Mouse (Mus musculus): ENCODE results near the gene Mrps23.

The Mrps23 gene

DNA sequence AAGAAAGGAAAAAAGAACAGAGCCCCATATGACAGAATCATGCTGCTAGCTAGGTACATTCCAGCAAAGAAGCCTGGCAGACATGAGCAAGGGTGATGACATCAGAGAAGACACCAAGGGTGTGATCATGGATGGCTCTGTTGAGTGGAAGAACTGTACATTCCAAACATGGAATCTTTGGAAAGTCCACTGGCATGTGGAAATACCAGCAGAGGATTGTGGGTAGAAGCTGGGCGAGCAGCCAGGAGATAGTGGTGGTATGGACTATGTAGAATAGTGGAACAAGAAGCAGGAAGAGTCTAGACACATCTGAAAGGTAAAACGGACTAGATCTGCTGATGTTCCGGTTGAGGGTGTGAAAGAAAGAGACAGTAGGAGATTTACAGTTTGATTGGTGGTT lies 46.4 kb downstream of the Mrps23 start:
- no peak for DNase-seq (ENCODE audit: low spot score)

DNA sequence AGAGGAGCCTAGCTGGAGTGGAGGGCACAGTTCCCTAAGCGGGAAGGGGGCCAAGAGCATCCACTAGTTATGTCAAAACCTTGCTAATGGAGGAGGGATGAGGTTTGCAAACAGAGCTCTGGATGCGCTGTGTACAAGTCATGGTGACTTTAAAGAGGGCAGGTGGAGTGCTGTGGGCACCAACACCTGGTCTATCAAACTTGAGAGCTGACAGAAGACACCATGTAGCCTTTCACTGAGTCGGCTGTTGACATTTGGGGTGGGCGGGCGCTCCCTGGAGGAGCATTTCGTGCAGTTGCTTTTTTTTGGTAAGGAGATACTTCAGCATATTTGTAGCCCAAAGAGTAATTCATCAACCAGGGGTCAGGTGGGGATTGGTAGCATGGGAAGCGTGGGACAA lies 47.1 kb downstream of the Mrps23 start:
- no peak for DNase-seq (ENCODE audit: low spot score)

DNA sequence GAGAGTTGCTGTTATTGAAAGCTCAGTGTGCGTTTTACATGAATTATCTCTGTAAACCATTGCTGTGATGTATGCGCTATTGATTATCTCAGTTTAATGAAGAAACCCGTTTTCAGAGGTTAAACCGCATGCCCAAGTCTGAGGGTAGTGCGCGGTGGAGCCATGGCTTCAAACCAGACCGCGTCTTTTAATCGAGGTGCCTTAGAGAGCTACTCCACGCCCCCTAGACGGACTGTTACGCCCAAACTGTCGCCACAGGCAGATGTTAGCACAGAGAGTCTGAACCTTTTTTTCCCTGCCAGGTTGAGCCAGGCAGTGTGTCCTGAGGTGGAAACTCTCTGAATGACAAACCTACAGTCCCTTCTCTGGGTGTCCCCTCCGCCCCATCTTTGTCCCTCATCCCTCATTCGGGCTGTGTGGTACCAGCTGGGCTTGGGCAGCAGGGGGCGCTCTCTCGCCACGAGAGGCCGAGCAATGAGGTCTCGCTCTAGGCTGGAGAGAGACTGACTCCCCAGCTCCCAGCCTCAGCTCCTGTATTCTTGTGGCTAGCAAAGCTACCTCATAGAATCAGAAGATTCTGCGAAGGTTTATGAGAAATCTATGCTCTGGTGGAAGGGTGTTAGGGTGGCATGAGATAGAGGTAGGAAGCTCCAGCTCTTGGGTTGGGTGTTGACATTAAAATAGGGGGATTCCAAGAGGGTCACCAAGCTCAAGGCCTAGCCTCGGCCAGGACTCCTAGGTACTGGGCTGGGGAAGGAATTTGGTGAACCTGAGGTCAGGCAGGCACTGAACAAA lies 48.0 kb downstream of the Mrps23 start:
- peak; percentile 59 for DNase-seq (ENCODE audit: low spot score)

DNA sequence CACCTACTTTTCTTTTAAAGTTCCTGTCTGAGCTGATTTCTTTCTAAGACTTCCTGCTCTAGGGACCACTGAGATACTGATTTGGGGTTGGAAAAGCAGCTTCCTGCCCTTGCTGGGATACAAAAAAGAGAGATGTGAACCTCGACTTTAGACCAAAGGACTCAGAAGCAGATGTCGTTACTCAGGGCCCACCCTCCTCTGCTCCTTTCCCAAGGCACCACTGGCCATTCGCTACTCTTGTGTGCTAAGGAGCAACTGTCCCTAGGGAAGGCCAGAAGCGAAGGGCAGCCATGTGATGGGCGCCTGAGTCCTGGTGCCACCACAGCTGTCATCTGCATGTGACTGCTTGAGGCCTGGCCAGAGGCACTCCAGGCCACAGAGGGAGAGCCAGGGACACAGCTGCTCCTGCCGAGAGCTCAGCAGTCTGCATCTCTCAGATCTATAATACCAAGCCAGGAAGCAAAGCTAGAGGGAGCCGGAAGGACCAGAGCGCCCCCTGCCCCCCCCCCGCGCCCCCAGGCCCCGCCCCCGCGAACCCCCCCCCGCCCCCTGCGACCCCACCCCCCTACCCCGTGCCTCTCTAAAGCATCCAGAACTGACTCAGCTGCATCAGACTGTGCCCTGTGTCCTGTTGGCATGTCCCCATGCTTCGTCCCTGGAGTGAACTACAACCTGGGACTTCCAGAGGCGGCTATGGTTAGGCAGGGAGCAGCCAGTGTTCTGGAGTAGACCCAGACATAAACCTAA lies 48.8 kb downstream of the Mrps23 start:
- no peak for DNase-seq (ENCODE audit: low spot score)

DNA sequence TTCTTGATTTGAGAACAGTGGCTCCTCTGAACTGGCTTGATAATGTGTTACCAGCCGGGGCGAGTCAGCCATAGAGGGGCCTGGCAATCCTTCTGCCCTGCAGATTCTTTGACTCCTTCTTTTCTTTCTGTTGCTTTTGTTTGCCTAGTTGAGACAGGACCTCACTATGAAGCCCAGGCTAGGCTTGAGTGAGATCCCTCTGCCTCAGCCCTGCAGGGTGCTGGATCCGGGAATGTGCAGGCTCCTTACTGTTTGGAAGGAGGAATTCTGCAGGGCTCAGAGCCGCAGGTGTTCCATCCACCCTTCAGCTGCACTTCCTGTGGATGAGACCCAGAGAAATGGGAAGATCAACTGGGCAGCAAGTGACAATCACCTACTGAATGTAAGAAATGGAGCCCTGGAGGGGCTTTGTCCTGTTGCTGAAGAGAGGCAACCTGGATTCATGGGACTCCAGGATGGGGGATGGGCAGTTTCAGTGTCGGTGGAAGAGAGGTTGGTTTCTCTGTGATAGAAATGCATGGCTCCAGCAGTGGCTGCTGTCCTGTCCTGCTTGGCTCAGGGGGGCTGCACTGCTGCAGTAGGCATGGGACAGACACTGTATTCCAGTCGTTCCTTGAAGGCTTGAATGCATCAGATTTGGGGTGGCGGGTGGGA lies 49.5 kb downstream of the Mrps23 start:
- no peak for DNase-seq (ENCODE audit: low spot score)

DNA sequence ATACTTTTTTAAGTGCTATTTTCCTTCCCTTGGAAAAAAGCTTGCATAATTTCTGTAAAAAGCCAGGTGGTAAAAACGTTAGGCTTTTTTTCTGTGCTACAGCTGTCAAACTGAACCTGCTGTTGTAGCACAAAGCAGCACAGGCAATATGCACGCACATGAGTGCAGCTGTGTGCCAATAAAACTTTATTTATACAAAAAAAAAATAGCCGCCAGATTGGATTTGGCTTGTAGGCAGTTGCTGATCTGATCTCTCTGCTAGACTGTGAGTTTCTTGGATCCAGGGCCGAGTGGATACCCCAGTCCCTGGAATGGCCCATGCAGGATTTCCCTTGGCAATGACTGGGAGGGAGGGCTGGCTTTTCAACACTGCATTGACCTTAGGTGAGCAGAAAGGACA lies 53.5 kb downstream of the Mrps23 start:
- DNase-seq (ENCODE audit: low spot score): no peak

DNA sequence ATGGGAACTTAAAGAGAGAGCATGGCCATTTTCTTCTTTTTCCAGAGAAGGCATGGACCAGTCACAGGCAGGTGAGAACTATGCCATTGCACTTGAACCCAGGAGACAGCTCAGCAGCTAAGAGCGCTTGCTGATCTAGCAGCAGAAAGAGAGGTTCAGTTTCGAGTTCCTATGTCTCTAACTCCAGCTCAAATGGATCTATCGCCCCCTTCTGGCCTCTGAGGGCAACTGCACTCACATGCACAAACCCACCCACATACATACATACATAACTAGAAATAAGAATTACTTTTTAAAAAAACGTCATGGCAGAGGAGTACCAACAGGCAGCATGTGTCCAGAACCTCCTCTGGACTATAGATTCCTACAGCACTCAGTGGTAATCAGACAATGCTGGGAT lies 54.0 kb downstream of the Mrps23 start:
- DNase-seq (ENCODE audit: low spot score): no peak

DNA sequence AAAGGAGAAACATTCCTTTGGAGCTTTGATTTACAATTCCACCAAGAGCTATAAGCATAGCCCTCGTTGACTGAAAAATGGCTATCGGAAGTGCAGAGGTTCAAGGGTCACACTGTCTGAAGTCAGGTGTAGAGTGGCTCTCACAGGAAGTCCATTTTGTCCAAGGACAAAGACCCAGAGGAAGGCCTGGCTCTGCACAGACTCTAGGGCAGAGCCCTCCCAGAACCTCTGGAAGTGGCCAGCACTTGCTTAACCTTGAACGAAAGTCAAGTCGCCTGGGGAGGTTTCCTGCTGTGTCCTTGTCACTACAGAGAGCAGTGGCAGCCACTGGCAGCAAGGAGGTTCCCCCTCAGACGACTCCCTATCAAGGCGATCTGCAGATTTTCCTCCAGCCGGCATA lies 56.3 kb downstream of the Mrps23 start:
- no peak for DNase-seq (ENCODE audit: low spot score)

All from urinary bladder, postnatal 10 days (tissue).